Mouse (Mus musculus) MEL (cell line): ENCODE results near the gene Igf2r. TPM values are rescaled to one million over a fixed set of nuclear protein-coding genes. Genes with fewer than 3 reads are reported as not detected.

ENCODE experiments used
- DNase-seq: peaks from one replicate; pipeline ENCODE4 v3.0.0; 2011; ENCODE audit warnings: low read depth, low spot score
- H3K27ac ChIP-seq: 2 replicates; pipeline ENCODE4 v1.5.1; 2012; ENCODE audit warnings: low read depth, mild to moderate bottlenecking, control low read depth, low read length, moderate library complexity; ENCODE audit not compliant: control insufficient read depth
- H3K27me3 ChIP-seq, 2 experiments: fragments of 150-350 bp in 1 of 2; sonication (generic) in 1 of 2; 2 replicates each; pipeline ENCODE4 v1.6.1; 2012; ENCODE audit warnings: low read length in 2 of 2, mild to moderate bottlenecking in 2 of 2, improper control_type of control experiment in 1 of 2, moderate library complexity in 1 of 2; ENCODE audit not compliant: insufficient read depth in 2 of 2, control insufficient read depth in 1 of 2
- H3K36me3 ChIP-seq, 2 experiments: 2 replicates each; pipeline ENCODE4 v1.6.1; 2012 to 2014; ENCODE audit warnings: low read length in 2 of 2, improper control_type of control experiment in 1 of 2, inconsistent platforms in 1 of 2, mild to moderate bottlenecking in 1 of 2; ENCODE audit not compliant: insufficient read depth in 2 of 2, control insufficient read depth in 1 of 2
- H3K4me1 ChIP-seq, 2 experiments: fragments of 150-350 bp in 1 of 2; sonication (generic) in 1 of 2; 2 replicates each; pipeline ENCODE4 v1.6.1; 2012; ENCODE audit warnings: low read length in 2 of 2, improper control_type of control experiment in 1 of 2, mild to moderate bottlenecking in 1 of 2; ENCODE audit not compliant: insufficient read depth in 2 of 2, control insufficient read depth in 1 of 2
- H3K4me3 ChIP-seq, 2 experiments: fragments of 150-350 bp in 1 of 2; sonication (generic) in 1 of 2; 2 replicates each; pipeline ENCODE4 v1.5.1; 2012; ENCODE audit warnings: low read depth in 2 of 2, low read length in 2 of 2, mild to moderate bottlenecking in 2 of 2, moderate library complexity in 2 of 2, control low read depth in 1 of 2, improper control_type of control experiment in 1 of 2; ENCODE audit not compliant: control insufficient read depth in 1 of 2, insufficient read depth in 1 of 2
- H3K79me2 ChIP-seq: 2 replicates; pipeline ENCODE4 v1.6.1; 2012; ENCODE audit warnings: mild to moderate bottlenecking, low read length, moderate library complexity; ENCODE audit not compliant: control insufficient read depth, poor library complexity, insufficient read depth
- H3K9ac ChIP-seq: 2 replicates; pipeline ENCODE4 v1.6.1; 2012; ENCODE audit warnings: low read depth, mild to moderate bottlenecking, control low read depth, low read length, moderate library complexity; ENCODE audit not compliant: control insufficient read depth, poor library complexity, severe bottlenecking
- H3K9me3 ChIP-seq: fragments of 150-350 bp; sonication (generic); replicated peaks from 2 replicates; pipeline ENCODE4 v1.6.1; 2012; ENCODE audit warnings: mild to moderate bottlenecking, low read length, improper control_type of control experiment, moderate library complexity; ENCODE audit not compliant: insufficient read depth
- CTCF ChIP-seq, 3 experiments: IDR thresholded peaks in 2 of 3; conservative IDR thresholded peaks in 1 of 3; 2 replicates each; pipeline ENCODE4 v1.5.1; 2011 to 2012; ENCODE audit warnings: low read length in 3 of 3, low read depth in 2 of 3, mild to moderate bottlenecking in 2 of 3, improper control_type of control experiment in 1 of 3, inconsistent platforms in 1 of 3, mixed read lengths in 1 of 3, moderate library complexity in 1 of 3; ENCODE audit not compliant: control insufficient read depth in 1 of 3, insufficient read depth in 1 of 3, poor library complexity in 1 of 3, severe bottlenecking in 1 of 3
- E2F4 ChIP-seq: IDR thresholded peaks from 2 replicates; pipeline ENCODE4 v1.6.1; 2011; ENCODE audit warnings: low read depth, low read length, improper control_type of control experiment, borderline replicate concordance
- ELF1 ChIP-seq: IDR thresholded peaks from 2 replicates; pipeline ENCODE4 v1.6.1; 2014; ENCODE audit warnings: low read depth, mild to moderate bottlenecking, inconsistent platforms, low read length, improper control_type of control experiment, moderate library complexity
- HCFC1 ChIP-seq: IDR thresholded peaks from 2 replicates; pipeline ENCODE4 v1.6.1; 2012; ENCODE audit warnings: low read depth, mild to moderate bottlenecking, inconsistent platforms, low read length, improper control_type of control experiment, moderate library complexity
- KAT2A ChIP-seq: conservative IDR thresholded peaks from 2 replicates; pipeline ENCODE4 v1.6.1; 2012; ENCODE audit warnings: low read depth, low read length, improper control_type of control experiment, inconsistent platforms
- MAFK ChIP-seq: IDR thresholded peaks from 2 replicates; pipeline ENCODE4 v1.6.1; 2011; ENCODE audit warnings: low read depth, mild to moderate bottlenecking, low read length, improper control_type of control experiment, borderline replicate concordance
- MXI1 ChIP-seq: IDR thresholded peaks from 2 replicates; pipeline ENCODE4 v1.6.1; 2011; ENCODE audit warnings: mild to moderate bottlenecking, low read depth, low read length, improper control_type of control experiment
- MYC ChIP-seq: IDR thresholded peaks from 2 replicates; pipeline ENCODE4 v1.6.1; 2011; ENCODE audit warnings: low read depth, mild to moderate bottlenecking, low read length, improper control_type of control experiment, moderate library complexity
- NRF1 ChIP-seq: IDR thresholded peaks from 2 replicates; pipeline ENCODE4 v1.6.1; 2014; ENCODE audit warnings: low read depth, mild to moderate bottlenecking, inconsistent platforms, low read length, improper control_type of control experiment, moderate library complexity; ENCODE audit not compliant: poor library complexity, insufficient read depth, severe bottlenecking
- POLR2AphosphoS5 ChIP-seq: IDR thresholded peaks from 2 replicates; pipeline ENCODE4 v1.6.1; 2012; ENCODE audit warnings: low read depth, borderline replicate concordance, mild to moderate bottlenecking, inconsistent platforms, low read length, moderate library complexity, mixed read lengths
- RAD21 ChIP-seq: IDR thresholded peaks from 2 replicates; pipeline ENCODE4 v1.6.1; 2011; ENCODE audit warnings: mild to moderate bottlenecking, low read depth, low read length, improper control_type of control experiment
- TCF12 ChIP-seq: IDR thresholded peaks from 2 replicates; pipeline ENCODE4 v1.6.1; 2014; ENCODE audit warnings: low read depth, mild to moderate bottlenecking, inconsistent platforms, low read length, improper control_type of control experiment, moderate library complexity
- USF2 ChIP-seq, 2 experiments: IDR thresholded peaks; 2 replicates each; pipeline ENCODE4 v1.6.1; 2011 to 2012; ENCODE audit warnings: improper control_type of control experiment in 2 of 2, low read length in 2 of 2, borderline replicate concordance in 1 of 2, inconsistent platforms in 1 of 2, low read depth in 1 of 2, mild to moderate bottlenecking in 1 of 2; ENCODE audit not compliant: insufficient read depth in 1 of 2
- ZKSCAN1 ChIP-seq: IDR thresholded peaks from 2 replicates; pipeline ENCODE4 v1.6.1; 2012; ENCODE audit warnings: low read depth, mild to moderate bottlenecking, inconsistent platforms, low read length, improper control_type of control experiment, moderate library complexity
- ZNF384 ChIP-seq: IDR thresholded peaks from 2 replicates; pipeline ENCODE4 v1.6.1; 2012; ENCODE audit warnings: low read depth, mild to moderate bottlenecking, inconsistent platforms, low read length, improper control_type of control experiment
- polyA plus RNA-seq, 2 experiments: library from polyadenylated mRNA; stranded (reverse) in 1 of 2; unstranded in 1 of 2; fragments of >175 nt in 1 of 2; fragments of >200 nt in 1 of 2; gene quantifications; 2 replicates each; pipeline versions ENCODE4 v1.2.1 to v1.2.4; 2012; ENCODE audit warnings: low replicate concordance in 2 of 2, low read depth in 1 of 2; ENCODE audit not compliant: insufficient read length in 2 of 2, insufficient read depth in 1 of 2, missing spikeins in 1 of 2
- total RNA-seq: library from RNA; depleted of rRNA; stranded (reverse); fragments of 300-350 nt; gene quantifications from 2 replicates; pipeline ENCODE4 v1.2.3, GENCODE M21; 2012

Igf2r gene
- total and polyA plus RNA-seq, 3 experiments = 18.0 to 21.7 (median 18.3) TPM

DNA sequence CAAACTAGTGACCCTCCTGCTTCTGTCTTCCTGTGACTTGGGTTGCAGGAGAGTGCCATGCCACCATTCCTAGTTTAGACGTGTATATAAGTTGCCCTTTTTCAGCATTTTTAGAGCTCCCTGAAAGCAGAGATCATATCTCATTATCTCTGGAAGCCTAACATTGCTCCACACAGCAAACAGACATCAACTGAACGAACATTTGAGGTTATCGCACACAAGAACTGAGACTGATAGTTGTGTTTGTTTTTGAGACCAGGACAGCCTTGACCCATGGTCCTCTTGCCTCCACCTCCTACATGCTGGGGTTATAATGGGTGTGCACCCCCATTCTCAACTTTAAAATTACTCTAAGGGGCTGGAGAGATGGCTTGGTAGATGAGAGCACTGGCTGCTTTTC is 27.2 kb upstream of the Igf2r start:
- peaks cover 0 to under 1% of the 10 kb centered on the region in 2 experiments; a peak in 2 of 4 replicates for H3K27me3 ChIP-seq
- H3K9ac ChIP-seq = no peak overlapping the region
- no peak overlapping the region for H3K4me3 ChIP-seq
- TF ChIP-seq ELF1 (no peak), TCF12 (no peak), E2F4 (no peak), ZKSCAN1 (no peak), RAD21 (no peak)
- H3K36me3 ChIP-seq = no peaks in the 10 kb centered on the region
- no peak overlapping the region for H3K27ac ChIP-seq
- H3K4me1 ChIP-seq = no peaks in the 10 kb centered on the region
- DNase-seq = no peak
- H3K9me3 ChIP-seq = no peaks in the 10 kb centered on the region
- no peaks in the 10 kb centered on the region for H3K79me2 ChIP-seq

- TF ChIP-seq POLR2AphosphoS5 = no peak
- TF ChIP-seq MYC = no peak
- no peak for TF ChIP-seq TCF12
- no peak for TF ChIP-seq ZNF384
- TF ChIP-seq HCFC1 = no peak
- TF ChIP-seq MAFK = no peak
- no peak for TF ChIP-seq USF2 (IDR thresholded peaks at IDR 0.05; ENCODE audit: borderline replicate concordance in 1 of 2, insufficient read depth in 1 of 2, low read depth in 1 of 2, low read length in 2 of 2)
- no peak for TF ChIP-seq ELF1
- TF ChIP-seq NRF1 = no peak
- no peak for TF ChIP-seq KAT2A
- TF ChIP-seq E2F4 = no peak
- TF ChIP-seq MXI1 = no peak
- no peak for TF ChIP-seq CTCF (IDR thresholded peaks at IDR 0.05 in 2 of 3, conservative IDR thresholded peaks at IDR 0.05 in 1 of 3; ENCODE audit: control insufficient read depth in 1 of 3, insufficient read depth in 1 of 3, low read depth in 2 of 3, low read length in 3 of 3, poor library complexity in 1 of 3, severe bottlenecking in 1 of 3)
- TF ChIP-seq RAD21 = no peak
- TF ChIP-seq, all 39 proteins: peak for 0
- no peaks in the 10 kb centered on the region for H3K36me3 ChIP-seq
- H3K4me1 ChIP-seq = no peaks in the 10 kb centered on the region
- H3K9me3 ChIP-seq = no peaks in the 10 kb centered on the region
- no peaks in the 10 kb centered on the region for H3K79me2 ChIP-seq
- H3K4me3 ChIP-seq = no peak overlapping the region
- no peak overlapping the region for H3K9ac ChIP-seq
- peaks cover 0 to 5% of the 10 kb centered on the region in 2 experiments; a peak in 3 of 4 replicates for H3K27me3 ChIP-seq
- no peak for DNase-seq
- no peak overlapping the region for H3K27ac ChIP-seq
These were observed 24.4 kb upstream of the Igf2r start for GRCm38 (mm10) chr17:12793660-12794406.
